ENCODE assay signal across 15 mouse cellular contexts in genomic region chr9:51995331-51996099, GRCm38 (mm10). TPM values are rescaled to one million over a fixed set of nuclear protein-coding genes. Genes with fewer than 3 reads are reported as not detected.
DNase-seq lines count a peak whose midpoint lies in the region; ATAC-seq and TF ChIP-seq lines count a peak whose summit lies in the region.
"Had no signal": no experiment of that assay in that cellular context is flagged by ENCODE, and none has a peak within 500 bp of the region (broad histone marks: within the 10 kb centered on the region; RNA-seq: fewer than 3 reads in every experiment).

No protein-coding gene starts in this region.

- no peaks in the 10 kb centered on the region for H3K36me3 ChIP-seq in liver, postnatal 0 days (replicated peaks; ENCODE audit: insufficient read depth, low read length)
- H3K36me3 ChIP-seq: limb, embryonic 12.5 days; neural tube, embryonic 13.5 days had no signal

- intact Hi-C loops in heart, postnatal 36 days (cut with DNase I), result no loop called here
- intact Hi-C loops in left cerebral cortex, postnatal 4 days (cut with DNase I), result no loop called here
- intact Hi-C loops in left cerebral cortex, postnatal 25 days (cut with DNase I), result no loop called here

- no peaks in the 10 kb centered on the region for H3K9me3 ChIP-seq in liver, postnatal 0 days (ENCODE audit: low read length)

- WGBS in liver, postnatal 0 days (ENCODE audit: insufficient replicate concordance), result 56% methylated on average over 5 of the region's 5 CpGs

- TF ChIP-seq CTCF in liver, postnatal 0 days (IDR thresholded peaks at IDR 0.05; ENCODE audit: low read depth), result no peak

- no peaks in the 10 kb centered on the region for H3K4me1 ChIP-seq in liver, postnatal 0 days (ENCODE audit: insufficient read depth)
- H3K4me1 ChIP-seq: limb, embryonic 12.5 days; neural tube, embryonic 13.5 days had no signal

- H3K9ac ChIP-seq in liver, postnatal 0 days (replicated peaks), result no peak overlapping the region
- H3K9ac ChIP-seq: limb, embryonic 12.5 days; neural tube, embryonic 13.5 days had no signal

- H3K4me3 ChIP-seq in liver, postnatal 0 days (ENCODE audit: low read depth, low read length), result no peak overlapping the region
- H3K4me3 ChIP-seq: erythroblast, embryonic 14.5 days; limb, embryonic 12.5 days; neural tube, embryonic 13.5 days had no signal

- peak; percentile 77 for DNase-seq in heart, adult 11 months
- DNase-seq in heart, postnatal 36 days, result no peak
- DNase-seq in left cerebral cortex, postnatal 4 days, result peak; percentile 4
- no peak for DNase-seq in left cerebral cortex, postnatal 25 days (ENCODE audit: low spot score in 2 of 2)
- peak; percentile 86 for DNase-seq in kidney, adult 9 months
- DNase-seq in liver, postnatal 0 days, result peak; percentile 55
- DNase-seq in layer of hippocampus, adult 11-12 months (ENCODE audit: low spot score), result no peak
- DNase-seq in ovary, postnatal 10 days (ENCODE audit: low spot score), result no peak
- DNase-seq: cerebellum, postnatal 10 days; thymus, postnatal 14 days had no signal

- peak; percentile 46; the same call in 1 of the 2 replicates for TF ChIP-seq EP300 in liver, postnatal 0 days (IDR thresholded peaks at IDR 0.05; ENCODE audit: low read depth)

- H3K27me3 ChIP-seq in liver, postnatal 0 days (ENCODE audit: insufficient read depth, low read length), result no peaks in the 10 kb centered on the region
- H3K27me3 ChIP-seq: limb, embryonic 12.5 days; neural tube, embryonic 13.5 days had no signal

- H3K27ac ChIP-seq in liver, postnatal 0 days (ENCODE audit: low read depth), result peak overlapping the region; percentile 45
- H3K27ac ChIP-seq: limb, embryonic 12.5 days; neural tube, embryonic 13.5 days had no signal

- no peak overlapping the region for H3K4me2 ChIP-seq in liver, postnatal 0 days (ENCODE audit: low read depth, low read length)
- H3K4me2 ChIP-seq: limb, embryonic 12.5 days; neural tube, embryonic 13.5 days had no signal

- ATAC-seq in liver, postnatal 0 days, result peak; percentile 93
- ATAC-seq: activated CD4-positive, CD25-positive, alpha-beta regulatory T cell, adult 4 months; inflammation-experienced regulatory T-cells, adult 6 months had no signal

RNA-seq across cellular contexts. Expression of gene Fdx1, which starts 32.2 kb away (rescaled TPM):
- total RNA-seq in heart, postnatal 36 days (2021), result 100 to 1,000 TPM; 100 to 123 TPM
- 10 to 100 TPM; 15.2 to 16.0 TPM for total RNA-seq in left cerebral cortex, postnatal 4 days (2021)
- 10 to 100 TPM; 18.3 to 19.4 TPM for total RNA-seq in left cerebral cortex, postnatal 25 days (2021)
- 135 and 150 TPM in 2 replicates for polyA plus RNA-seq in liver, postnatal 0 days (2015; fragmentation: Nextera tagmentation; extraction: Ambion mirVana)

RNA-seq across cellular contexts. Expression of gene Rdx, which starts 51.5 kb away (rescaled TPM):
- total RNA-seq in heart, postnatal 36 days (2021), result 10 to 100 TPM; 90.7 to 91.9 TPM
- total RNA-seq in left cerebral cortex, postnatal 4 days (2021), result 10 to 100 TPM; 58.4 to 71.4 TPM
- 10 to 100 TPM; 45.5 to 50.0 TPM for total RNA-seq in left cerebral cortex, postnatal 25 days (2021)
- polyA plus RNA-seq in liver, postnatal 0 days (2015; fragmentation: Nextera tagmentation; extraction: Ambion mirVana), result 57.7 and 71.5 TPM in 2 replicates

Comparison
In these comparisons a context has a peak if more than half of its experiments do, and no peak if none do; other contexts are left out.
1. DNase-seq: peak in heart, adult 11 months (single experiment), left cerebral cortex, postnatal 4 days (single experiment), kidney, adult 9 months (single experiment) and liver, postnatal 0 days (single experiment); none in heart, postnatal 36 days (0 of 2), left cerebral cortex, postnatal 25 days (0 of 2), layer of hippocampus, adult 11-12 months (single experiment) and ovary, postnatal 10 days (single experiment).
2. RNA of gene Fdx1, which starts 32.2 kb away (total RNA-seq): 100 to 123 TPM in heart, postnatal 36 days; 18.3 to 19.4 TPM in left cerebral cortex, postnatal 25 days and 15.2 to 16.0 TPM in left cerebral cortex, postnatal 4 days; every median in the first group is over 4 times any median in the second.